Mouse (Mus musculus): ENCODE data around the gene Gm37240. TPM values are rescaled to one million over a fixed set of nuclear protein-coding genes. Genes with fewer than 3 reads are reported as not detected.

The Gm37240 gene
- polyA plus RNA-seq, 1 experiment: 0.91 TPM

GRCm38 (mm10) chr3:85391756-85392155, 495.6 kb downstream of the Gm37240 start:
- no peaks in the 10 kb centered on the region for H3K36me3 ChIP-seq (ENCODE audit: control insufficient read depth, insufficient read depth, low read length, poor library complexity, severe bottlenecking)
- peaks cover 21% of the 10 kb centered on the region for H3K9me3 ChIP-seq (replicated peaks; ENCODE audit: control insufficient read depth, insufficient read depth, low read length, poor library complexity, severe bottlenecking)
- H3K4me3 ChIP-seq (ENCODE audit: low read depth, low read length): no peak overlapping the region
- TF ChIP-seq POLR2A (IDR thresholded peaks at IDR 0.05; ENCODE audit: insufficient read depth, low read length) (no peak), CTCF (IDR thresholded peaks at IDR 0.05; ENCODE audit: low read depth, low read length) (no peak), EP300 (IDR thresholded peaks at IDR 0.05; ENCODE audit: insufficient read depth, low read depth, low read length) (no peak)
- no peak overlapping the region for H3K27ac ChIP-seq (ENCODE audit: insufficient read depth, low read length)
- no peaks in the 10 kb centered on the region for H3K27me3 ChIP-seq (ENCODE audit: control insufficient read depth, insufficient read depth, low read length, poor library complexity, severe bottlenecking)
- H3K4me1 ChIP-seq (ENCODE audit: control insufficient read depth, insufficient read depth, low read length): no peaks in the 10 kb centered on the region
- H3K9ac ChIP-seq (ENCODE audit: low read depth, poor library complexity, severe bottlenecking): no peak overlapping the region

GRCm38 (mm10) chr3:85391111-85391510, 496.2 kb downstream of the Gm37240 start:
- Histone ChIP-seq H3K27ac (ENCODE audit: insufficient read depth, low read length) (no peak overlapping the region), H3K27me3 (ENCODE audit: control insufficient read depth, insufficient read depth, low read length, poor library complexity, severe bottlenecking) (no peaks in the 10 kb centered on the region), H3K9ac (ENCODE audit: low read depth, poor library complexity, severe bottlenecking) (no peak overlapping the region), H3K4me1 (ENCODE audit: control insufficient read depth, insufficient read depth, low read length) (no peaks in the 10 kb centered on the region), H3K9me3 (replicated peaks; ENCODE audit: control insufficient read depth, insufficient read depth, low read length, poor library complexity, severe bottlenecking) (peaks cover 15% of the 10 kb centered on the region), H3K36me3 (ENCODE audit: control insufficient read depth, insufficient read depth, low read length, poor library complexity, severe bottlenecking) (no peaks in the 10 kb centered on the region), H3K4me3 (ENCODE audit: low read depth, low read length) (no peak overlapping the region)
- TF ChIP-seq CTCF (IDR thresholded peaks at IDR 0.05; ENCODE audit: low read depth, low read length): no peak
- TF ChIP-seq POLR2A (IDR thresholded peaks at IDR 0.05; ENCODE audit: insufficient read depth, low read length): no peak
- no peak for TF ChIP-seq EP300 (IDR thresholded peaks at IDR 0.05; ENCODE audit: insufficient read depth, low read depth, low read length)

- TF ChIP-seq CTCF (IDR thresholded peaks at IDR 0.05; ENCODE audit: low read depth, low read length) (no peak), POLR2A (IDR thresholded peaks at IDR 0.05; ENCODE audit: insufficient read depth, low read length) (no peak), EP300 (IDR thresholded peaks at IDR 0.05; ENCODE audit: insufficient read depth, low read depth, low read length) (no peak)
- no peaks in the 10 kb centered on the region for H3K4me1 ChIP-seq (ENCODE audit: control insufficient read depth, insufficient read depth, low read length)
- H3K9ac ChIP-seq (ENCODE audit: low read depth, poor library complexity, severe bottlenecking): no peak overlapping the region
- no peaks in the 10 kb centered on the region for H3K9me3 ChIP-seq (replicated peaks; ENCODE audit: control insufficient read depth, insufficient read depth, low read length, poor library complexity, severe bottlenecking)
- no peak overlapping the region for H3K27ac ChIP-seq (ENCODE audit: insufficient read depth, low read length)
- no peaks in the 10 kb centered on the region for H3K27me3 ChIP-seq (ENCODE audit: control insufficient read depth, insufficient read depth, low read length, poor library complexity, severe bottlenecking)
- H3K36me3 ChIP-seq (ENCODE audit: control insufficient read depth, insufficient read depth, low read length, poor library complexity, severe bottlenecking): no peaks in the 10 kb centered on the region
- no peak overlapping the region for H3K4me3 ChIP-seq (ENCODE audit: low read depth, low read length)
Measured at GRCm38 (mm10) chr3:85385371-85385770, 501.9 kb downstream of the Gm37240 start.

GRCm38 (mm10) chr3:85383330-85383729, 504.0 kb downstream of the Gm37240 start:
- no peak overlapping the region for H3K27ac ChIP-seq (ENCODE audit: insufficient read depth, low read length)
- H3K4me1 ChIP-seq (ENCODE audit: control insufficient read depth, insufficient read depth, low read length): no peaks in the 10 kb centered on the region
- TF ChIP-seq POLR2A (IDR thresholded peaks at IDR 0.05; ENCODE audit: insufficient read depth, low read length): no peak
- no peak for TF ChIP-seq EP300 (IDR thresholded peaks at IDR 0.05; ENCODE audit: insufficient read depth, low read depth, low read length)
- no peak for TF ChIP-seq CTCF (IDR thresholded peaks at IDR 0.05; ENCODE audit: low read depth, low read length)
- no peaks in the 10 kb centered on the region for H3K27me3 ChIP-seq (ENCODE audit: control insufficient read depth, insufficient read depth, low read length, poor library complexity, severe bottlenecking)
- no peak overlapping the region for H3K9ac ChIP-seq (ENCODE audit: low read depth, poor library complexity, severe bottlenecking)
- no peaks in the 10 kb centered on the region for H3K9me3 ChIP-seq (replicated peaks; ENCODE audit: control insufficient read depth, insufficient read depth, low read length, poor library complexity, severe bottlenecking)
- no peak overlapping the region for H3K4me3 ChIP-seq (ENCODE audit: low read depth, low read length)
- no peaks in the 10 kb centered on the region for H3K36me3 ChIP-seq (ENCODE audit: control insufficient read depth, insufficient read depth, low read length, poor library complexity, severe bottlenecking)

- no peak overlapping the region for H3K27ac ChIP-seq (ENCODE audit: insufficient read depth, low read length)
- no peaks in the 10 kb centered on the region for H3K27me3 ChIP-seq (ENCODE audit: control insufficient read depth, insufficient read depth, low read length, poor library complexity, severe bottlenecking)
- H3K9ac ChIP-seq (ENCODE audit: low read depth, poor library complexity, severe bottlenecking): no peak overlapping the region
- no peaks in the 10 kb centered on the region for H3K9me3 ChIP-seq (replicated peaks; ENCODE audit: control insufficient read depth, insufficient read depth, low read length, poor library complexity, severe bottlenecking)
- TF ChIP-seq EP300 (IDR thresholded peaks at IDR 0.05; ENCODE audit: insufficient read depth, low read depth, low read length): no peak
- no peak for TF ChIP-seq POLR2A (IDR thresholded peaks at IDR 0.05; ENCODE audit: insufficient read depth, low read length)
- TF ChIP-seq CTCF (IDR thresholded peaks at IDR 0.05; ENCODE audit: low read depth, low read length): no peak
- no peak overlapping the region for H3K4me3 ChIP-seq (ENCODE audit: low read depth, low read length)
- H3K36me3 ChIP-seq (ENCODE audit: control insufficient read depth, insufficient read depth, low read length, poor library complexity, severe bottlenecking): no peaks in the 10 kb centered on the region
- H3K4me1 ChIP-seq (ENCODE audit: control insufficient read depth, insufficient read depth, low read length): no peaks in the 10 kb centered on the region
Measured at GRCm38 (mm10) chr3:85378703-85379395, 508.5 kb downstream of the Gm37240 start.

- Histone ChIP-seq H3K4me1 (ENCODE audit: control insufficient read depth, insufficient read depth, low read length) (no peaks in the 10 kb centered on the region), H3K4me3 (ENCODE audit: low read depth, low read length) (no peak overlapping the region), H3K9me3 (replicated peaks; ENCODE audit: control insufficient read depth, insufficient read depth, low read length, poor library complexity, severe bottlenecking) (no peaks in the 10 kb centered on the region), H3K36me3 (ENCODE audit: control insufficient read depth, insufficient read depth, low read length, poor library complexity, severe bottlenecking) (no peaks in the 10 kb centered on the region), H3K9ac (ENCODE audit: low read depth, poor library complexity, severe bottlenecking) (no peak overlapping the region), H3K27ac (ENCODE audit: insufficient read depth, low read length) (no peak overlapping the region), H3K27me3 (ENCODE audit: control insufficient read depth, insufficient read depth, low read length, poor library complexity, severe bottlenecking) (no peaks in the 10 kb centered on the region)
- TF ChIP-seq POLR2A (IDR thresholded peaks at IDR 0.05; ENCODE audit: insufficient read depth, low read length) (no peak), CTCF (IDR thresholded peaks at IDR 0.05; ENCODE audit: low read depth, low read length) (no peak), EP300 (IDR thresholded peaks at IDR 0.05; ENCODE audit: insufficient read depth, low read depth, low read length) (no peak)
Measured at GRCm38 (mm10) chr3:85377946-85378702, 509.2 kb downstream of the Gm37240 start.

Measured in ES-Bruce4 (cell line).